Mouse (Mus musculus) ES-Bruce4 (cell line): ENCODE results near the gene Psmd3. TPM values are rescaled to one million over a fixed set of nuclear protein-coding genes. Genes with fewer than 3 reads are reported as not detected.
A peak's percentile ranks its signal among the peaks of the same experiment; 100 is the strongest.
"Not testable (repeated sequence)": the region's sequence is repeated elsewhere in the genome, so short reads cannot be mapped to it uniquely, and the experiment has no call there.

Source experiments
- H3K27ac ChIP-seq: 2 replicates; pipeline ENCODE4 v1.5.1; 2012; ENCODE audit warnings: low read length, inconsistent platforms; ENCODE audit not compliant: insufficient read depth
- H3K27me3 ChIP-seq: 2 replicates; pipeline ENCODE4 v1.6.1; 2012; ENCODE audit warnings: mild to moderate bottlenecking, low read length, inconsistent platforms; ENCODE audit not compliant: control insufficient read depth, poor library complexity, insufficient read depth, severe bottlenecking
- H3K36me3 ChIP-seq: 2 replicates; pipeline ENCODE4 v1.6.1; 2012; ENCODE audit warnings: inconsistent platforms, mild to moderate bottlenecking, low read length, moderate library complexity; ENCODE audit not compliant: control insufficient read depth, poor library complexity, insufficient read depth, severe bottlenecking
- H3K4me1 ChIP-seq: one replicate; pipeline ENCODE4 v1.8.1; 2011; ENCODE audit warnings: low read length; ENCODE audit not compliant: control insufficient read depth, insufficient read depth
- H3K4me3 ChIP-seq: 2 replicates; pipeline ENCODE4 v1.5.1; 2011; ENCODE audit warnings: low read depth, mild to moderate bottlenecking, low read length
- H3K9ac ChIP-seq: 2 replicates; pipeline ENCODE4 v1.6.1; 2012; ENCODE audit warnings: low read depth, mild to moderate bottlenecking, inconsistent platforms; ENCODE audit not compliant: poor library complexity, severe bottlenecking
- H3K9me3 ChIP-seq: replicated peaks from 2 replicates; pipeline ENCODE4 v1.6.1; 2012; ENCODE audit warnings: mild to moderate bottlenecking, low read length, inconsistent platforms; ENCODE audit not compliant: control insufficient read depth, poor library complexity, insufficient read depth, severe bottlenecking
- CTCF ChIP-seq: IDR thresholded peaks from one replicate; pipeline ENCODE4 v1.8.1; 2011; ENCODE audit warnings: low read depth, low read length
- EP300 ChIP-seq: IDR thresholded peaks from 2 replicates; pipeline ENCODE4 v1.6.1; 2011; ENCODE audit warnings: low read depth, low read length; ENCODE audit not compliant: insufficient read depth
- POLR2A ChIP-seq: IDR thresholded peaks from one replicate; pipeline ENCODE4 v1.8.1; 2011; ENCODE audit warnings: low read length; ENCODE audit not compliant: insufficient read depth
- polyA plus RNA-seq: library from polyadenylated mRNA; stranded (reverse); fragments of >200 nt; gene quantifications from 2 replicates; pipeline ENCODE4 v1.2.4, GENCODE M21; 2011; ENCODE audit warnings: low read depth; ENCODE audit not compliant: missing spikeins, insufficient read depth, insufficient read length

The Psmd3 gene
- polyA plus RNA-seq: 123 and 129 TPM in 2 replicates

DNA sequence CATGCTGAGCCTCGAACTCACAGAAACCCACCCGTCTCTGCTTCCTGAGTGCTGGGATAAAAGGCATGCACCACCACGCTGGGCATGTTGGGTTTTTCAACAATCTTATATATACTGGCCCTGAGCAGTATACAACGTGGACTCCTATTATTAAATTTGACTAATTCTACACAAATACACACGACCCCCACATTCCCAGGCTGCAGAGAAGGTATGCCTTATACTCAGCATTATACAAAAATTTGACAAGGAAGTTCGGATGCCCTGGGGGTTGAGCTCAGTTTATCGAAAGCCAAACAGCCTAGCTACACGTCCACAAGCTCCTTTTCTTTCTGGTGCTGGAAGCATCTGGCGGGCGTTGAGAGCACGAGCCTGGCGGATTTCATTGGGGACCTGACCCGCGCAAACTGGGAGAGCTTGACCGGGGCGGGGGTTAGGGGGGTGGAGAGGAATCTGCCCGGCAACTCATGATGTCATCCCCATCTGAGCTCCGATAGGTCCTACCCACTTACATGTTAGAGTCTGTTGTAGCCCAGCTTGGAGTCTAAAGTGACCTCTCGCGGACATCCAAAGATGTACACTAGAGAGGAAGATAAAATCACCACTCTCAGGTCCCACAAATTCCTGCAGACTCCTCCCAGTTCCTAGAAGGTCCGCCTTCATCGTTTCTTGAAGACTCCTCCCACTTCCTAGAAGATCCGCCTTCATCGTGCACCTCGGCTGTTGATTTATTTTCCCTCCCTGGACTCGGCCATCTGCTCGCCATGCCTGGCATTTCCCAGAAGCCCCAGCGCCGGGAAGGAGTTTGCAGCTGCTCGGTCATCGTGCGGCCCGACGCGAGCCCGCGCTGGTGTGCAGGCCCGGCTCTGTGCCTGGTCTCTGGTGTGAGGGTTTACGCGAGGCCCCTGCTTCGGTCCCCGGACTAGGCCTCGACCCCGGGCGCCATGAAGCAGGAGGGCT lies at the start of gene Psmd3:
Psmd3 (plus strand) TSS at position 769 of the 960 bp plus-strand sequence.
- Histone ChIP-seq H3K4me1 (no peaks in the 10 kb centered on the region), H3K27me3 (no peaks in the 10 kb centered on the region), H3K27ac (peak within 1 kb of the TSS; percentile 91), H3K4me3 (peak within 1 kb of the TSS; percentile 82), H3K9ac (peak within 1 kb of the TSS; percentile 79), H3K9me3 (no peaks in the 10 kb centered on the region), H3K36me3 (peaks cover 20% of the 10 kb centered on the region)
- peak; percentile 52; the same call in 1 of the 2 replicates for TF ChIP-seq EP300
- no peak for TF ChIP-seq CTCF

DNA sequence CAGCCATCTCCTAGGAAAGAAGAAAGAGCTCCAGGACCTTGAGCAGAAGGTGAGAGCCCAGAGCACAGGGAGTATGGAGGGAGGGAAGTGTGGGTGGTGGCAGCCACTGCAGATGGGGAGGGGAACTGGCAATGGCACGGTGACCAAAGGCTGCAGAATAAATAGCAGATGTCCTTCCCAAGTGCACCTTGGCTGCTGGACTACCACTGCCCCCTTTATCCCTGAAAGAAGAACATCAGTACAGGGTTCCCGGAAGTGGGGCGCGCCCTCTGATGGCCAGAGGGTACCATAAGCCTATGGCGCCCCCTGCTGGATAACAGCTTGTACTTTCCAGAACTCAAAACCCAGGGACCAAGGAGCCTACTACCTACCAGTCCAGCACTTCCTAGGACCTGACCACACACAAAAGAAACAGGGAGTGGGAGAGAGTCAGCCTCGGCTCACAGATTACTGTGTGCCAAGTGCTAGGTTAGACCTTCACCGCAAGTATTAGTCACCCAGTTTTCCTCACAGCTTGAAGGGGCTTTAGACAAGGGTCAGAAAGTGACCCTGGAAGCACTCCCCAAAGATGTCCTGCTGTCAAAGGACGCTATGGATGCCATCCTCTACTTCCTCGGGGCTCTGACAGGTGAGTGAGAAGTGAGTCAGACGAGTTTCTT lies 46.9 kb upstream of the Psmd3 start:
- H3K27me3 ChIP-seq, H3K4me3 ChIP-seq, H3K9ac ChIP-seq, H3K36me3 ChIP-seq, H3K4me1 ChIP-seq, H3K27ac ChIP-seq, H3K9me3 ChIP-seq: not testable (repeated sequence)
- peak; percentile 41 for TF ChIP-seq CTCF

DNA sequence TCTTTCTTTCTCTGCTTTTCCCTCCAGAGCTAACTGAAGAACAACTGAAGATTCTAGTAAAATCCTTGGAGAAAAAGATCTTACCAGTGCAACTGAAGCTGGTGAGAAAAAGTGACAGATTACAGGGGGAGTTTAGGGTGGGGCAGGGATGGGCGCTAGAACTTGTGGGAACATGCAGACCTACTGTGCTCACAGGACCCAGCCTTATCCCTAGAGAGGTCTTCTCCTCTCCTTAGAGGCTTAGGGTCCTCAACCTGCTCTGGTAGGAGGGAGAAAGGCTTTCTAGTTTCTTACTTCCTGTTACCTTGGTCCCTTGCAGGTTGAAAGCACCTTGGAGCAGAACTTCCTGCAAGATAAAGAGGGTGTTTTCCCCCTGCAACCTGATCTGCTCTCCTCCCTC lies 44.9 kb upstream of the Psmd3 start:
- peaks cover 2% of the 10 kb centered on the region for H3K4me1 ChIP-seq
- H3K9me3 ChIP-seq: no peaks in the 10 kb centered on the region; the same call in 1 of the 2 replicates
- no peak overlapping the region for H3K9ac ChIP-seq
- H3K4me3 ChIP-seq: no peak overlapping the region
- no peaks in the 10 kb centered on the region for H3K36me3 ChIP-seq
- no peak for TF ChIP-seq CTCF
- no peak for TF ChIP-seq EP300
- no peak for TF ChIP-seq POLR2A
- no peak overlapping the region for H3K27ac ChIP-seq
- no peaks in the 10 kb centered on the region for H3K27me3 ChIP-seq

- Histone ChIP-seq H3K9ac (no peak overlapping the region), H3K36me3 (no peaks in the 10 kb centered on the region), H3K9me3 (peaks cover 5% of the 10 kb centered on the region; the same call in 1 of the 2 replicates), H3K27me3 (no peaks in the 10 kb centered on the region), H3K4me1 (peaks cover 2% of the 10 kb centered on the region), H3K4me3 (no peak overlapping the region), H3K27ac (no peak overlapping the region)
- no peak for TF ChIP-seq CTCF
- TF ChIP-seq POLR2A: no peak
These were observed 42.3 kb upstream of the Psmd3 start for GRCm38 (mm10) chr11:98640091-98640490.

- TF ChIP-seq EP300: no peak
- TF ChIP-seq POLR2A: no peak
These were observed 37.6 kb upstream of the Psmd3 start for GRCm38 (mm10) chr11:98644757-98645156.

GRCm38 (mm10) chr11:98645946-98646345 lies 36.4 kb upstream of the Psmd3 start:
- peaks cover 2% of the 10 kb centered on the region for H3K27me3 ChIP-seq
- H3K27ac ChIP-seq: no peak overlapping the region
- H3K9ac ChIP-seq: no peak overlapping the region
- H3K36me3 ChIP-seq: no peaks in the 10 kb centered on the region
- TF ChIP-seq CTCF: no peak
- TF ChIP-seq POLR2A: no peak
- no peak for TF ChIP-seq EP300
- H3K4me1 ChIP-seq: no peaks in the 10 kb centered on the region
- H3K9me3 ChIP-seq: peaks cover 10% of the 10 kb centered on the region; the same call in 1 of the 2 replicates
- no peak overlapping the region for H3K4me3 ChIP-seq

More at GRCm38 (mm10) chr11:98644757-98645156, 37.6 kb upstream of the Psmd3 start:
- Histone ChIP-seq H3K36me3 (no peaks in the 10 kb centered on the region), H3K27me3 (peaks cover 2% of the 10 kb centered on the region), H3K9me3 (peaks cover 10% of the 10 kb centered on the region; the same call in 1 of the 2 replicates), H3K27ac (no peak overlapping the region), H3K9ac (no peak overlapping the region), H3K4me3 (no peak overlapping the region), H3K4me1 (no peaks in the 10 kb centered on the region)
